Mouse (Mus musculus) G1E-ER4 (cell line): Measurements from ENCODE around the gene Ifit1bl2. TPM values are rescaled to one million over a fixed set of nuclear protein-coding genes. Genes with fewer than 3 reads are reported as not detected.

Experiments used
- GATA1 ChIP-seq: IDR thresholded peaks from one replicate; pipeline ENCODE4 v1.8.0; 2012; ENCODE audit warnings: low read length, inconsistent platforms
- polyA plus RNA-seq: library from polyadenylated mRNA; stranded (reverse); fragments of >175 nt; gene quantifications from 2 replicates; pipeline ENCODE4 v1.2.3, GENCODE M21; 2012

Ifit1bl2 gene
- polyA plus RNA-seq, 1 experiment = not detected

- TF ChIP-seq GATA1 = no peak
These were observed 71.3 kb downstream of the Ifit1bl2 start for GRCm38 (mm10) chr19:34568988-34569895.

Other genes with a start within 250 kb of the Ifit1bl2 start
- not detected in 2 replicates for gene Ch25h, start 165.6 kb downstream of the Ifit1bl2 start, polyA plus RNA-seq
- gene Lipa, start 113.3 kb downstream of the Ifit1bl2 start, polyA plus RNA-seq = not detected in 2 replicates
- gene Ifit2, start 90.0 kb downstream of the Ifit1bl2 start, polyA plus RNA-seq = 0.06 and 0.11 TPM in 2 replicates
- gene Ifit3, start 57.2 kb downstream of the Ifit1bl2 start, polyA plus RNA-seq = not detected in 2 replicates
- gene Ifit1bl1, start 38.8 kb downstream of the Ifit1bl2 start, polyA plus RNA-seq = not detected in 2 replicates
- gene Ifit3b, start 32.8 kb downstream of the Ifit1bl2 start, polyA plus RNA-seq = not detected in 2 replicates
- not detected in 2 replicates for gene Ifit1, start 128 bp upstream of the Ifit1bl2 start, polyA plus RNA-seq
- not detected in 2 replicates for gene Slc16a12, start 106.5 kb upstream of the Ifit1bl2 start, polyA plus RNA-seq
- 2.2 and 2.5 TPM in 2 replicates for gene Pank1, start 238.7 kb upstream of the Ifit1bl2 start, polyA plus RNA-seq